ENCODE assay signal across 24 mouse cellular contexts in genomic region chr11:72228513-72228912, GRCm38 (mm10). TPM values are rescaled to one million over a fixed set of nuclear protein-coding genes. Genes with fewer than 3 reads are reported as not detected.
DNase-seq lines count a peak whose midpoint lies in the region; ATAC-seq and TF ChIP-seq lines count a peak whose summit lies in the region.
"Had no signal": no experiment of that assay in that cellular context is flagged by ENCODE, and none has a peak within 500 bp of the region (broad histone marks: within the 10 kb centered on the region; RNA-seq: fewer than 3 reads in every experiment).

No protein-coding gene starts in this region.

- H3K4me1 ChIP-seq in forebrain, embryonic 11.5 days (replicated peaks; ENCODE audit: control insufficient read depth, insufficient read depth, low read length), result 0 out of 2 replicates have a peak, but pooled peaks cover 2% of the 10 kb centered on the region
- 0 out of 2 replicates have a peak, but pooled peaks cover 3% of the 10 kb centered on the region for H3K4me1 ChIP-seq in forebrain, embryonic 14.5 days (ENCODE audit: control insufficient read depth, insufficient read depth, low read length)
- H3K4me1 ChIP-seq in heart, embryonic 10.5 days, result no peaks in the 10 kb centered on the region

- ATAC-seq in forebrain, embryonic 11.5 days (replicated peaks; ENCODE audit: low FRiP score), result no peak
- ATAC-seq in forebrain, embryonic 14.5 days, result no peak
- ATAC-seq: activated CD4-positive, CD25-positive, alpha-beta regulatory T cell, adult 4 months; CD4-positive, CD25-positive, alpha-beta regulatory T cell, adult 4 months; Patski had no signal

- H3K27me3 ChIP-seq in forebrain, embryonic 11.5 days (ENCODE audit: control insufficient read depth, insufficient read depth, low read length), result no peaks in the 10 kb centered on the region
- H3K27me3 ChIP-seq in forebrain, embryonic 14.5 days (replicated peaks; ENCODE audit: control insufficient read depth, insufficient read depth, low read length), result no peaks in the 10 kb centered on the region
- H3K27me3 ChIP-seq in heart, embryonic 10.5 days (ENCODE audit: insufficient read depth, poor library complexity, severe bottlenecking), result peaks cover 9% of the 10 kb centered on the region; the same call in 1 of the 2 replicates
- H3K27me3 ChIP-seq in myocyte (ENCODE audit: control insufficient read depth, insufficient read depth, insufficient read length), result no peaks in the 10 kb centered on the region
- H3K27me3 ChIP-seq: Patski had no signal

- H3K79me2 ChIP-seq in myocyte (ENCODE audit: control insufficient read depth, insufficient read depth), result no peaks in the 10 kb centered on the region

- DNase-seq in forebrain, embryonic 11.5 days (ENCODE audit: low spot score), result peak; percentile 45
- no peak for DNase-seq in forebrain, embryonic 14.5 days (ENCODE audit: low spot score)
- DNase-seq in heart, adult 11 months, result peak; percentile 79
- DNase-seq in heart, postnatal 25 days (ENCODE audit: low spot score), result no peak
- DNase-seq in heart, embryonic 10.5 days (ENCODE audit: low spot score), result peak; percentile 67
- DNase-seq in heart, postnatal 4 days, result no peak
- no peak for DNase-seq in neural tube, embryonic 10.5 days (ENCODE audit: extremely low spot score, low spot score)
- DNase-seq: adrenal gland, adult 2 months; adrenal gland, adult 8-10 months; adrenal gland, postnatal 10 days; adrenal gland, postnatal 14 days; adrenal gland, postnatal 25 days; adrenal gland, postnatal 36 days; B cell, adult 2 months; cerebellum, adult 11 months; cerebellum, adult 11-12 months had no signal

- no peaks in the 10 kb centered on the region for H3K9me3 ChIP-seq in forebrain, embryonic 11.5 days (ENCODE audit: control insufficient read depth, low read length)
- no peaks in the 10 kb centered on the region for H3K9me3 ChIP-seq in forebrain, embryonic 14.5 days (replicated peaks; ENCODE audit: control insufficient read depth, low read length)
- H3K9me3 ChIP-seq in heart, embryonic 10.5 days, result no peaks in the 10 kb centered on the region
- H3K9me3 ChIP-seq: G1E had no signal

- WGBS in forebrain, embryonic 11.5 days, result 85% methylated on average over 4 of the region's 4 CpGs
- WGBS in forebrain, embryonic 14.5 days, result 95% methylated on average over 4 of the region's 4 CpGs
- WGBS in heart, embryonic 10.5 days, result 92% methylated on average over 4 of the region's 4 CpGs

- no peaks in the 10 kb centered on the region for H3K36me3 ChIP-seq in forebrain, embryonic 11.5 days (ENCODE audit: control insufficient read depth, insufficient read depth, low read length)
- H3K36me3 ChIP-seq in forebrain, embryonic 14.5 days (ENCODE audit: control insufficient read depth, insufficient read depth, low read length), result no peaks in the 10 kb centered on the region
- H3K36me3 ChIP-seq in heart, embryonic 10.5 days, result no peaks in the 10 kb centered on the region
- no peaks in the 10 kb centered on the region for H3K36me3 ChIP-seq in myocyte (ENCODE audit: control insufficient read depth, insufficient read depth)
- H3K36me3 ChIP-seq: G1E had no signal

- H3K9ac ChIP-seq in forebrain, embryonic 11.5 days (ENCODE audit: low read length), result no peak overlapping the region
- H3K9ac ChIP-seq in forebrain, embryonic 14.5 days (ENCODE audit: low read length), result no peak overlapping the region

- intact Hi-C loops in heart, postnatal 25 days (cut with DNase I), result loop anchor here (5.0 to 10.0 kb wide), 3 partner anchors 94 to 566 kb away; partner anchors contain the start of genes Cyb5d2 and Zzef1

- TF ChIP-seq POLR2A in myocyte (IDR thresholded peaks at IDR 0.05; ENCODE audit: insufficient read length, low read depth), result no peak

- no peak overlapping the region for H3K27ac ChIP-seq in forebrain, embryonic 11.5 days (ENCODE audit: low read depth, low read length)
- H3K27ac ChIP-seq in forebrain, embryonic 14.5 days (ENCODE audit: low read depth, low read length), result no peak overlapping the region
- H3K27ac ChIP-seq in heart, embryonic 10.5 days, result no peak overlapping the region

- no peak overlapping the region for H3ac ChIP-seq in myocyte (ENCODE audit: control insufficient read depth, insufficient read length)

- H3K4me3 ChIP-seq in forebrain, embryonic 11.5 days (ENCODE audit: low read depth, low read length), result no peak overlapping the region
- no peak overlapping the region for H3K4me3 ChIP-seq in forebrain, embryonic 14.5 days (ENCODE audit: low read depth, low read length)
- no peak overlapping the region for H3K4me3 ChIP-seq in heart, embryonic 10.5 days
- no peak overlapping the region for H3K4me3 ChIP-seq in myocyte

- no peak overlapping the region for H3K4me2 ChIP-seq in forebrain, embryonic 11.5 days (ENCODE audit: low read depth, low read length, severe bottlenecking)
- no peak overlapping the region for H3K4me2 ChIP-seq in forebrain, embryonic 14.5 days (ENCODE audit: low read length)
- no peak overlapping the region for H3K4me2 ChIP-seq in myocyte (ENCODE audit: low read depth)

TF ChIP-seq in myocyte, 11 proteins besides CTCF, POLR2A, EP300 and RAD21:
- no peak for TF ChIP-seq POLR2AphosphoS2 (IDR thresholded peaks at IDR 0.05; ENCODE audit: insufficient read length, low read depth)
- peak in 2 of 3 experiments; percentile 25 to 56 for TF ChIP-seq MYOD1 (IDR thresholded peaks at IDR 0.05; ENCODE audit: control insufficient read depth in 1 of 3, insufficient read length in 2 of 3, low read depth in 2 of 3)
- TF ChIP-seq E2F4 (IDR thresholded peaks at IDR 0.05; ENCODE audit: insufficient read depth), result no peak
- no peak for TF ChIP-seq USF1 (IDR thresholded peaks at IDR 0.05; ENCODE audit: low read depth)
- TF ChIP-seq SRF (IDR thresholded peaks at IDR 0.05; ENCODE audit: control insufficient read depth, insufficient read length, low read depth), result no peak
- TF ChIP-seq TCF12 (IDR thresholded peaks at IDR 0.05; ENCODE audit: insufficient read depth, poor library complexity, severe bottlenecking), result no peak
- no peak for TF ChIP-seq MAX (IDR thresholded peaks at IDR 0.05; ENCODE audit: low read depth)
- no peak for TF ChIP-seq CEBPB (IDR thresholded peaks at IDR 0.05; ENCODE audit: insufficient read depth, poor library complexity, severe bottlenecking)
- no peak for TF ChIP-seq REST (IDR thresholded peaks at IDR 0.05; ENCODE audit: insufficient read depth, insufficient read length)
- no peak for TF ChIP-seq TCF3 (IDR thresholded peaks at IDR 0.05; ENCODE audit: insufficient read length, low read depth)
- peak in 2 of 3 experiments; percentile 71 to 73 for TF ChIP-seq MYOG (IDR thresholded peaks at IDR 0.05; ENCODE audit: control insufficient read depth in 1 of 3, insufficient read depth in 1 of 3, insufficient read length in 2 of 3, low read depth in 2 of 3)

RNA-seq across cellular contexts. Expression of gene Med31, which starts 13.1 kb away (rescaled TPM):
- polyA plus RNA-seq in forebrain, embryonic 11.5 days (2014; fragmentation: Nextera tagmentation; extraction: Ambion mirVana), result 47.3 and 48.7 TPM in 2 replicates
- 64.7 and 69.6 TPM in 2 replicates for polyA plus RNA-seq in forebrain, embryonic 14.5 days (2014; fragmentation: Nextera tagmentation; extraction: Ambion mirVana)
- 10 to 100 TPM; 10.4 to 10.6 TPM for total RNA-seq in heart, postnatal 25 days (2021)
- polyA plus RNA-seq in heart, embryonic 10.5 days (2016; fragmentation: Nextera tagmentation; extraction: Ambion mirVana), result 26.9 and 36.9 TPM in 2 replicates
- total RNA-seq in heart, postnatal 4 days (2021), result 10 to 100 TPM; 12.0 to 12.5 TPM
- 20.1 TPM for polyA plus RNA-seq in myocyte (2012; fragmentation: generic; extraction: Trizol)

RNA-seq across cellular contexts. Expression of gene Txndc17, which starts 21.2 kb away (rescaled TPM):
- 147 and 156 TPM in 2 replicates for polyA plus RNA-seq in forebrain, embryonic 11.5 days (2014; fragmentation: Nextera tagmentation; extraction: Ambion mirVana)
- 118 and 131 TPM in 2 replicates for polyA plus RNA-seq in forebrain, embryonic 14.5 days (2014; fragmentation: Nextera tagmentation; extraction: Ambion mirVana)
- total RNA-seq in heart, postnatal 25 days (2021), result 10 to 100 TPM; 36.8 to 38.6 TPM
- polyA plus RNA-seq in heart, embryonic 10.5 days (2016; fragmentation: Nextera tagmentation; extraction: Ambion mirVana), result 161 and 183 TPM in 2 replicates
- total RNA-seq in heart, postnatal 4 days (2021), result 10 to 100 TPM; 47.4 to 48.7 TPM
- 110 TPM for polyA plus RNA-seq in myocyte (2012; fragmentation: generic; extraction: Trizol)

RNA-seq across cellular contexts. Expression of gene 4933427D14Rik, which starts 21.3 kb away (rescaled TPM):
- 18.7 and 19.2 TPM in 2 replicates for polyA plus RNA-seq in forebrain, embryonic 11.5 days (2014; fragmentation: Nextera tagmentation; extraction: Ambion mirVana)
- 12.8 and 19.9 TPM in 2 replicates for polyA plus RNA-seq in forebrain, embryonic 14.5 days (2014; fragmentation: Nextera tagmentation; extraction: Ambion mirVana)
- total RNA-seq in heart, postnatal 25 days (2021), result 1 to 10 TPM; 2.5 to 3.3 TPM
- 7.1 and 9.4 TPM in 2 replicates for polyA plus RNA-seq in heart, embryonic 10.5 days (2016; fragmentation: Nextera tagmentation; extraction: Ambion mirVana)
- total RNA-seq in heart, postnatal 4 days (2021), result 1 to 10 TPM; 6.0 to 7.4 TPM
- polyA plus RNA-seq in myocyte (2012; fragmentation: generic; extraction: Trizol), result 2.8 TPM

RNA-seq across cellular contexts. Expression of gene Gm43951, which starts 21.9 kb away (rescaled TPM):
- polyA plus RNA-seq in forebrain, embryonic 11.5 days (2014; fragmentation: Nextera tagmentation; extraction: Ambion mirVana), result 0.27 and 0.31 TPM in 2 replicates
- 0.07 and 0.15 TPM in 2 replicates for polyA plus RNA-seq in forebrain, embryonic 14.5 days (2014; fragmentation: Nextera tagmentation; extraction: Ambion mirVana)
- under 1 TPM; 0.13 to 0.17 TPM for total RNA-seq in heart, postnatal 25 days (2021)
- polyA plus RNA-seq in heart, embryonic 10.5 days (2016; fragmentation: Nextera tagmentation; extraction: Ambion mirVana), result 0.10 and 0.24 TPM in 2 replicates
- under 1 TPM; 0.45 TPM for total RNA-seq in heart, postnatal 4 days (2021)
- polyA plus RNA-seq in myocyte (2012; fragmentation: generic; extraction: Trizol), result 0.10 TPM
- polyA plus RNA-seq: activated CD4-positive, CD25-positive, alpha-beta regulatory T cell, adult 4 months; CD4-positive, CD25-positive, alpha-beta regulatory T cell, adult 4 months had no signal

RNA-seq across cellular contexts. Expression of gene Slc13a5, which starts 38.5 kb away (rescaled TPM):
- not detected in 2 replicates for polyA plus RNA-seq in forebrain, embryonic 11.5 days (2014; fragmentation: Nextera tagmentation; extraction: Ambion mirVana)
- 0.24 and 0.51 TPM in 2 replicates for polyA plus RNA-seq in forebrain, embryonic 14.5 days (2014; fragmentation: Nextera tagmentation; extraction: Ambion mirVana)
- total RNA-seq in heart, postnatal 25 days (2021), result not detected
- polyA plus RNA-seq in heart, embryonic 10.5 days (2016; fragmentation: Nextera tagmentation; extraction: Ambion mirVana), result 0.18 and 0.26 TPM in 2 replicates
- under 1 TPM; 0.38 to 0.50 TPM for total RNA-seq in heart, postnatal 4 days (2021)
- polyA plus RNA-seq in myocyte (2012; fragmentation: generic; extraction: Trizol), result 0.72 TPM
- total RNA-seq: adrenal gland, adult 18-20 months; CH12.LX; MEL had no signal
- polyA plus RNA-seq: activated CD4-positive, CD25-positive, alpha-beta regulatory T cell, adult 4 months; CD4-positive, CD25-positive, alpha-beta regulatory T cell, adult 4 months; G1E had no signal

Comparison
In these comparisons a context has a peak if more than half of its experiments do, and no peak if none do; other contexts are left out.
1. DNase-seq: peak in forebrain, embryonic 11.5 days (single experiment), heart, adult 11 months (single experiment) and heart, embryonic 10.5 days (single experiment); none in forebrain, embryonic 14.5 days (single experiment), heart, postnatal 25 days (single experiment), heart, postnatal 4 days (single experiment) and neural tube, embryonic 10.5 days (single experiment).